Mouse (Mus musculus): Measurements from ENCODE around the gene Lhfp. TPM values are rescaled to one million over a fixed set of nuclear protein-coding genes. Genes with fewer than 3 reads are reported as not detected.
"Not testable (repeated sequence)": the region's sequence is repeated elsewhere in the genome, so short reads cannot be mapped to it uniquely, and the experiment has no call there.

Gene Lhfp
- polyA plus RNA-seq, 1 experiment = 13.7 TPM

DNA sequence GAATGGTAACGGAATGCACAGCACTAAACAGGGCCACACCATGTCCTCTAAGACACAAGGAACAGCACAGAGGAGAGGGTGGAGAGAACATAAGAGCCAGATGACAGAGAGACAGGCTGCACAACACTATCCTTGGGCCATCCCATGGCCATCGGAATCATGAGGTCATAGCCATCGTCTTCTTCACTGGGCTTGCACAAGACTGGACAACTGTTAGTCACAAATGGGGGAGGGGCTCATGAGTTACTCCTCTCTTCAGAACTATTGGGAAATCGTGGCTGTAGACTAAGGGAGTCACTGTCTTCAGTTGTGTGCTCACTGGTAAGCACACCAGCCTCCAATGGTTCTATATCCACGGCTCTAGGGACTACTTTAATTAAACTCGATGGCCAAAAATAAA, 224.8 kb downstream of the Lhfp start:
- Histone ChIP-seq H3K4me3 (replicated peaks; ENCODE audit: control insufficient read depth, low read depth, low read length) (no peak overlapping the region), H3K27ac (ENCODE audit: control insufficient read depth, insufficient read depth, low read depth, low read length, poor library complexity) (no peak overlapping the region), H3K4me1 (ENCODE audit: control insufficient read depth, insufficient read depth, low read length) (no peaks in the 10 kb centered on the region)
- no peak for TF ChIP-seq POLR2A (IDR thresholded peaks at IDR 0.05; ENCODE audit: borderline replicate concordance, control insufficient read depth, low read depth, low read length)
- no peak for TF ChIP-seq CTCF (IDR thresholded peaks at IDR 0.05; ENCODE audit: control insufficient read depth, insufficient read depth, low read length)
- 85% methylated on average over 6 of the region's 6 CpGs for WGBS

DNA sequence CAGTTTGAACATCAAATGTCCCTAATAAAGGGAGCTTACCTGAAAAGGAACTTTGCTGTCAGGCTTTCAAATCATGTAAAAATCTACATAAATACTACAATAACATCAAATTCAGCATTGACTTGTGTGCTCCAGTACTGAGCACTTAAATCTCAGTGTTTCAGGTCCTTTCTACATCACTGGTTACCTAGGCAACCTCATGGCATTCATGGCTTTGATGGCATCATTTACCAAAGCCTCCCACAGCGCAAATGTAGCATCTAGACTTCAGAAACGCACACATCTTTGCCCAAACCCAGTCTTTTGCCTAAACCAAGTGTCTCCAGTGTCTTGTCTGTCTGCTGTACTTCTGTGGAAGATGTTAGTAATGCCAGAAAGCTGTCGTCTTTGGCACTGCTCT, 225.7 kb downstream of the Lhfp start:
- WGBS = 72% methylated on average over 3 of the region's 3 CpGs
- no peak for TF ChIP-seq CTCF (IDR thresholded peaks at IDR 0.05; ENCODE audit: control insufficient read depth, insufficient read depth, low read length)
- H3K4me3 ChIP-seq (replicated peaks; ENCODE audit: control insufficient read depth, low read depth, low read length) = no peak overlapping the region
- H3K4me1 ChIP-seq (ENCODE audit: control insufficient read depth, insufficient read depth, low read length) = no peaks in the 10 kb centered on the region
- no peak overlapping the region for H3K27ac ChIP-seq (ENCODE audit: control insufficient read depth, insufficient read depth, low read depth, low read length, poor library complexity)

- no peak overlapping the region for H3K4me3 ChIP-seq (replicated peaks; ENCODE audit: control insufficient read depth, low read depth, low read length)
- WGBS = 78% methylated on average over 3 of the region's 3 CpGs
- H3K27ac ChIP-seq (ENCODE audit: control insufficient read depth, insufficient read depth, low read depth, low read length, poor library complexity) = no peak overlapping the region
- no peak for TF ChIP-seq POLR2A (IDR thresholded peaks at IDR 0.05; ENCODE audit: borderline replicate concordance, control insufficient read depth, low read depth, low read length)
- TF ChIP-seq CTCF (IDR thresholded peaks at IDR 0.05; ENCODE audit: control insufficient read depth, insufficient read depth, low read length) = no peak
- H3K4me1 ChIP-seq (ENCODE audit: control insufficient read depth, insufficient read depth, low read length) = no peaks in the 10 kb centered on the region; the same call in 1 of the 2 replicates
Observed at GRCm38 (mm10) chr3:53273220-53273619, 231.9 kb downstream of the Lhfp start.

- H3K4me3 ChIP-seq (replicated peaks; ENCODE audit: control insufficient read depth, low read depth, low read length) = no peak overlapping the region
- H3K27ac ChIP-seq (ENCODE audit: control insufficient read depth, insufficient read depth, low read depth, low read length, poor library complexity) = peak overlapping the region; percentile 44; the same call in 1 of the 2 replicates
- TF ChIP-seq POLR2A (IDR thresholded peaks at IDR 0.05; ENCODE audit: borderline replicate concordance, control insufficient read depth, low read depth, low read length) = no peak
- no peak for TF ChIP-seq CTCF (IDR thresholded peaks at IDR 0.05; ENCODE audit: control insufficient read depth, insufficient read depth, low read length)
- WGBS = 53% methylated on average over 2 of the region's 2 CpGs
- no peaks in the 10 kb centered on the region; the same call in 1 of the 2 replicates for H3K4me1 ChIP-seq (ENCODE audit: control insufficient read depth, insufficient read depth, low read length)
Observed at GRCm38 (mm10) chr3:53277993-53278392, 236.7 kb downstream of the Lhfp start.

DNA sequence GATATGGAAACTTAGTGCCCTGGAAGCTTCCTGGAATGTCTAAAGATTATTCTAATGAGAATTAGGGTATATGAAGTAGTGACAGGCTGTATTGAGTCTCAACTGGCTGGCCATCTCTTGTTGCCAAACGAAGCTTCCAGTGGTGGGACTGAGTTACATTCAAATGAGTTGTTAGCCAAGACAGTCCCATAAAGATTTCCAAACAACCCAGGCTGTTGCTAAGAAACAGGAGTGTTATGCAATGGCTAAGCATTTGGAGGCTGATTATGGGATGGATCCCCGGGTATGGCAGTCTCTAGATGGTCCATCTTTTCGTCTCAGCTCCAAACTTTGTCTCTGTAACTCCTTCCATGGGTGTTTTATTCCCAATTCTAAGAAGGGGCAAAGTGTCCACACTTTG, 240.7 kb downstream of the Lhfp start:
- 67% methylated on average over 3 of the region's 3 CpGs for WGBS
- not testable (repeated sequence) for H3K4me3 ChIP-seq (replicated peaks; ENCODE audit: control insufficient read depth, low read depth, low read length); H3K4me1 ChIP-seq (ENCODE audit: control insufficient read depth, insufficient read depth, low read length); H3K27ac ChIP-seq (ENCODE audit: control insufficient read depth, insufficient read depth, low read depth, low read length, poor library complexity)

- Histone ChIP-seq H3K27ac (ENCODE audit: control insufficient read depth, insufficient read depth, low read depth, low read length, poor library complexity) (no peak overlapping the region), H3K4me3 (replicated peaks; ENCODE audit: control insufficient read depth, low read depth, low read length) (no peak overlapping the region), H3K4me1 (ENCODE audit: control insufficient read depth, insufficient read depth, low read length) (no peaks in the 10 kb centered on the region; the same call in 1 of the 2 replicates)
- WGBS = 72% methylated on average over 5 of the region's 5 CpGs
- TF ChIP-seq POLR2A (IDR thresholded peaks at IDR 0.05; ENCODE audit: borderline replicate concordance, control insufficient read depth, low read depth, low read length) (no peak), CTCF (IDR thresholded peaks at IDR 0.05; ENCODE audit: control insufficient read depth, insufficient read depth, low read length) (no peak)
Observed at GRCm38 (mm10) chr3:53284023-53284422, 242.7 kb downstream of the Lhfp start.

DNA sequence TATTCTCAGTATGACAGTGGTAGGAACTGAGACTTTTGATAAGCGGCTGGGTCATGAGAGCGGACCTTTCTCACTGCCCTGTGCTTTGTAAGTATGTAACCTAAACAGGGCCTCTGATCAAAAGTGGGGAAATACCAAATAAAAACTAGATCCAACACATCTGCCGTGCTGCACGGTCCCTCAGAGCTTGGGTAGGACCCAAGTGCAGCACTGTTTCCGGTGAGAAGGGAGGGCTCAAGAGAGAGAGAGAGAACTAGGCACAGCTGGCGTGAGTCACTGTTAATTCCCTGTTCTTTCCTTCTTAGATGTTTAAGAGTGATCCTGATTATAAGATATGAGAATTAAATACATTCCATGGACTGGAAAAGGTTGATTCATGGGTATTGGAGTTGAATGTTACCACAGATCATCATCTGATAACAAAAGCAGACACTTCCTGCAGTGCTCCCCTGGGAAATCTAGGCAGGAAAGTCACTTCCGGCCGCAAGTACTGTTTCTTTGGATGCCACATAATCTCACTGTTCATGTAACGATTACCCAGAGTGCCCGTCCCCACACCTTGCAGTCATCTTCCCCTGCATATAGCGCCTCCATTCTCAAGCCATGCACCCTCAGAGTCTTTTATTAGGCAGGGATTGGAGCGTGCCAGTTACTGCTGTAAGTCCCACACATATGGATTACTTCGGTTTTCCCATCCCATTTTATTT, 243.3 kb downstream of the Lhfp start:
- no peak for TF ChIP-seq CTCF (IDR thresholded peaks at IDR 0.05; ENCODE audit: control insufficient read depth, insufficient read depth, low read length)
- no peak for TF ChIP-seq POLR2A (IDR thresholded peaks at IDR 0.05; ENCODE audit: borderline replicate concordance, control insufficient read depth, low read depth, low read length)
- H3K4me3 ChIP-seq (replicated peaks; ENCODE audit: control insufficient read depth, low read depth, low read length) = no peak overlapping the region
- H3K4me1 ChIP-seq (ENCODE audit: control insufficient read depth, insufficient read depth, low read length) = no peaks in the 10 kb centered on the region; the same call in 1 of the 2 replicates
- H3K27ac ChIP-seq (ENCODE audit: control insufficient read depth, insufficient read depth, low read depth, low read length, poor library complexity) = no peak overlapping the region
- 21% methylated on average over 13 of the region's 13 CpGs for WGBS

- no peaks in the 10 kb centered on the region; the same call in 1 of the 2 replicates for H3K4me1 ChIP-seq (ENCODE audit: control insufficient read depth, insufficient read depth, low read length)
- no peak overlapping the region for H3K27ac ChIP-seq (ENCODE audit: control insufficient read depth, insufficient read depth, low read depth, low read length, poor library complexity)
- no peak overlapping the region for H3K4me3 ChIP-seq (replicated peaks; ENCODE audit: control insufficient read depth, low read depth, low read length)
- WGBS = 72% methylated on average over 9 of the region's 9 CpGs
- TF ChIP-seq CTCF (IDR thresholded peaks at IDR 0.05; ENCODE audit: control insufficient read depth, insufficient read depth, low read length) (no peak), POLR2A (IDR thresholded peaks at IDR 0.05; ENCODE audit: borderline replicate concordance, control insufficient read depth, low read depth, low read length) (no peak)
Observed at GRCm38 (mm10) chr3:53288662-53289061, 247.3 kb downstream of the Lhfp start.

Measured in bone marrow, adult 2 months (tissue).